Mouse (Mus musculus): Measurements from ENCODE around the gene Pou3f1. TPM values are rescaled to one million over a fixed set of nuclear protein-coding genes. Genes with fewer than 3 reads are reported as not detected.

The Pou3f1 gene
- total RNA-seq, 1 experiment from 2014 or later: 0.11 TPM

Other genes starting within 250 kb of the Pou3f1 start
- not detected in 2 replicates for gene 3100002H09Rik, start 46.0 kb upstream of the Pou3f1 start, total RNA-seq (2021)
- gene Utp11, start 36.8 kb downstream of the Pou3f1 start, total RNA-seq (2021): 34.1 and 37.3 TPM in 2 replicates
- gene Fhl3, start 43.9 kb downstream of the Pou3f1 start, total RNA-seq (2021): 7.3 and 8.5 TPM in 2 replicates
- 41.5 and 42.8 TPM in 2 replicates for gene Sf3a3, start 58.0 kb downstream of the Pou3f1 start, total RNA-seq (2021)
- gene Inpp5b, start 85.0 kb downstream of the Pou3f1 start, total RNA-seq (2021): 23.8 and 24.6 TPM in 2 replicates
- gene Mtf1, start 145.3 kb downstream of the Pou3f1 start, total RNA-seq (2021): 21.1 and 22.5 TPM in 2 replicates
- gene Yrdc, start 193.9 kb downstream of the Pou3f1 start, total RNA-seq (2021): 36.4 and 38.7 TPM in 2 replicates
- 44.6 and 50.1 TPM in 2 replicates for gene 1110065P20Rik, start 194.4 kb downstream of the Pou3f1 start, total RNA-seq (2021)
- gene Maneal, start 205.4 kb downstream of the Pou3f1 start, total RNA-seq (2021): 3.6 and 4.1 TPM in 2 replicates
- gene Epha10, start 224.1 kb downstream of the Pou3f1 start, total RNA-seq (2021): 4.4 and 4.7 TPM in 2 replicates